Mouse (Mus musculus): ENCODE results near the gene Ndufa7. TPM values are rescaled to one million over a fixed set of nuclear protein-coding genes. Genes with fewer than 3 reads are reported as not detected.
A peak's percentile ranks its signal among the peaks of the same experiment; 100 is the strongest.

The Ndufa7 gene
- polyA plus RNA-seq, 1 experiment, result 158 TPM

DNA sequence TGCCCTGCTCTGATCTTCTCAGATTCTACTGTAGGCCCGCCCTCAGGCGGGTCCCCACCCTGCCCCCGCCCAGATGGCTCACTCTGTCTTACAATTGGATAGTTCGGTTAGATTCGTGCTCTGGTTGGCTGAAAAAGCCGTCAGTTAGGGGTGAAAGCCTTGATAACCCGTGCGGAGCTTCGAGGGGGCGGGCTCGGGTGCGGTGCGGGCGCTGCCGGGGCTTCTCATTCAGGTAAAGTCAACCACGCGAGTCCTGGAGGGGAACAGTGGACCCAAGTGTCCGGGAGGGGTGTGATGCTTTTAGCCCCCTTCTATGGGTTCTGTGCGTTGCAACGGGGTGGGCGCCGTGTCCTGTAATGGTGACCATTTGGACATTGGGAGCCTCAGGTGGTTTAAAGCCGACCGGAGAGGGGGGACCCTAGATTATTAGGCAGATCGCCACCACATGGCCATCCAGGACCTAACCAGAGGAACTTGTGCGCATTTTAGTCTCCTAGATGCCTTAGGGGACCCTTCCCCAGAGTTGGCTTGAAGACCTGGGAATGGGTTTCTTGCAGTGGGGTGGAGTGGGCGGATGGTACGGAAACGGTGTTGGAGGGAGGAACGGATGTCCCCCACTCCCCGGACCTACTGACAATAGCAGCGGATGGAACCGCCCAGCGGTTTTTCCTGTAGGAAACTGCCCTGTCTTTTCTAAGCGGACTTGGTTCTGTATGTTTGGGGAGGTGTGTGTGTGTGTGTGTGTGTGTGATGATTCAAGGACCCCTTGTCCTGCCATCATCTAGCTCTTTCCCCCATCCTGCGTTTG lies 13.8 kb upstream of the Ndufa7 start, which contains the start of gene Kank3:
Gene Kank3, plus strand, starts transcription at position 186 of the 808 bp plus-strand sequence.
- 3% methylated on average over 36 of the region's 36 CpGs for WGBS

DNA sequence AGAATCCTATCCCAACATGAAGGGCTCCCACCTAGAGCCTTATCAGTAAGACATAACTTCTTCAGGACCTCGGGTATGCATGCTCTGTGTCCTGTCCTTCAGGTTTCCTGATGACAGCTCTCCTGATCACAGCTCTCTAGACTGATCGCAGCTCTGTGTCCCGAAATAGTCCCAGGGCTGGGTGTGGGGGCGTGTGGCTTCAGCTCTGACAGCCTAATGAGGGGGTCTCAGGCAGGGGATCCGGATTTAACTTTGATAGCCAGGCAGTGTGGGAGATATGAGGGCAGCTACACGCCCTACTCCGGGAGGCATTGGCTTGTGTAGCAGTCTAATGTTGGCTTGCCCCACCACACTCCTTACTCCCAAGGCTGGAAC lies 13.2 kb upstream of the Ndufa7 start:
- WGBS, result 36% methylated on average over 7 of the region's 7 CpGs
- TF ChIP-seq POLR2A (IDR thresholded peaks at IDR 0.05; ENCODE audit: low read depth, low read length), result no peak
- no peak for TF ChIP-seq CTCF (IDR thresholded peaks at IDR 0.05; ENCODE audit: extremely low read depth, insufficient read depth, insufficient read length, insufficient replicate concordance)
- peak overlapping the region; percentile 55; the same call in 1 of the 2 replicates for H3K4me3 ChIP-seq (ENCODE audit: extremely low read depth, insufficient read depth, insufficient read length)

More for the DNA sequence above, 13.8 kb upstream of the Ndufa7 start, which contains the start of gene Kank3:
- peaks cover 4% of the 10 kb centered on the region for H3K4me1 ChIP-seq (ENCODE audit: control insufficient read depth, insufficient read depth, insufficient read length)
- peak within 1 kb of the TSS; percentile 72 for H3K27ac ChIP-seq (ENCODE audit: insufficient read depth, low read length)
- H3K4me3 ChIP-seq (ENCODE audit: extremely low read depth, insufficient read depth, insufficient read length), result peak within 1 kb of the TSS; percentile 55
- no peaks in the 10 kb centered on the region for H3K36me3 ChIP-seq (ENCODE audit: control insufficient read depth, insufficient read depth, low read length)
- TF ChIP-seq POLR2A (IDR thresholded peaks at IDR 0.05; ENCODE audit: low read depth, low read length), result no peak; the same call in 1 of the 2 replicates
- no peak for TF ChIP-seq CTCF (IDR thresholded peaks at IDR 0.05; ENCODE audit: extremely low read depth, insufficient read depth, insufficient read length, insufficient replicate concordance)
- DNase-seq (ENCODE audit: low read depth in 1 of 2, low spot score in 2 of 2), result peak; percentile 75 to 78
- peaks cover 7% of the 10 kb centered on the region for H3K27me3 ChIP-seq (ENCODE audit: control insufficient read depth, insufficient read depth, low read length)

DNA sequence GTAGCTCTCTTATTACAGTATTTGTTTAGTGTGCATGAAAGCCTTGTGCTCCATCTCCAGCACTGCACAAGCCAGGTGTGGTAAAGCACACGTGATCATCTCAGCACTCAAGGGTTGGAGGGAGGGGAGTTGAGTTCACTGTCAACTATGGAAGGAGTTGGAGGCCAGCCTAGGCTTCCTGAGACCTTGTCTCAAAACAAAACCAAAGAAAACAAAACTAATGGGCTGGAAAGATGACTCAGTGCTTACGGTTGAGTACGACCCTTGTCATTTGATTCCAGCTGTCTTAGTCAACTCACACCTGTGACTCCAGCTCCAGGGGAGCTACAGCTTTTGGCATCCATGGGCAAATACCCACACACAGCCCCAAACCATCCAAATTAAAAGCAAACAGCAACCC lies 11.9 kb upstream of the Ndufa7 start:
- Histone ChIP-seq H3K27ac (ENCODE audit: insufficient read depth, low read length) (peak overlapping the region; percentile 26; the same call in 1 of the 2 replicates), H3K4me3 (ENCODE audit: extremely low read depth, insufficient read depth, insufficient read length) (no peak overlapping the region), H3K27me3 (ENCODE audit: control insufficient read depth, insufficient read depth, low read length) (peaks cover 7% of the 10 kb centered on the region), H3K36me3 (ENCODE audit: control insufficient read depth, insufficient read depth, low read length) (no peaks in the 10 kb centered on the region), H3K4me1 (ENCODE audit: control insufficient read depth, insufficient read depth, insufficient read length) (peaks cover 4% of the 10 kb centered on the region)
- 41% methylated on average over 3 of the region's 3 CpGs for WGBS
- DNase-seq (ENCODE audit: low read depth in 1 of 2, low spot score in 2 of 2), result no peak
- TF ChIP-seq POLR2A (IDR thresholded peaks at IDR 0.05; ENCODE audit: low read depth, low read length), result no peak
- TF ChIP-seq CTCF (IDR thresholded peaks at IDR 0.05; ENCODE audit: extremely low read depth, insufficient read depth, insufficient read length, insufficient replicate concordance), result no peak

More for the DNA sequence above, 13.2 kb upstream of the Ndufa7 start:
- H3K36me3 ChIP-seq (ENCODE audit: control insufficient read depth, insufficient read depth, low read length), result no peaks in the 10 kb centered on the region
- DNase-seq (ENCODE audit: low read depth in 1 of 2, low spot score in 2 of 2), result no peak
- peak overlapping the region; percentile 33; the same call in 1 of the 2 replicates for H3K27ac ChIP-seq (ENCODE audit: insufficient read depth, low read length)
- H3K4me1 ChIP-seq (ENCODE audit: control insufficient read depth, insufficient read depth, insufficient read length), result peaks cover 4% of the 10 kb centered on the region
- peaks cover 7% of the 10 kb centered on the region for H3K27me3 ChIP-seq (ENCODE audit: control insufficient read depth, insufficient read depth, low read length)

DNA sequence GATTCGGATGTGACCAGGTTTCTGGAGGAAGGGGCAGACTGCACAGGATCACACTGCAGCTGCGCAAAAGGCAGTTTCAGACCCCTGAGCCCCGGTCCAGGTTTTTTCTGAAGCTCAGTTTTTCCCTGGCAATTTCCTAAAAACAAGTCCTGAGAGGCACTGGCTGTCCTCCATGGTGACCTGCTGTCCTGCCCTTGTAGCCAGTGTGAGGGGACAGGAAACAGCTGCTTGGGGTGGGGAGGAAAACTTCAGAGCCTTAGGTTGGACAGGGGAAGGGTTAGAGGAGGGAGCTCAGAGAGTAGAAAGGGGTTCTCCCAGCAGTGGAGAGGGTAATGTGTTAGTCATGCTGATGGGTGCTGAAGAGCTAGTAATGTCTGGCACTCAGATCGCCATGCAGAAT lies 11.4 kb upstream of the Ndufa7 start:
- no peak for DNase-seq (ENCODE audit: low read depth in 1 of 2, low spot score in 2 of 2)
- no peaks in the 10 kb centered on the region for H3K36me3 ChIP-seq (ENCODE audit: control insufficient read depth, insufficient read depth, low read length)
- 63% methylated on average over 4 of the region's 4 CpGs for WGBS
- TF ChIP-seq POLR2A (IDR thresholded peaks at IDR 0.05; ENCODE audit: low read depth, low read length) (no peak), CTCF (IDR thresholded peaks at IDR 0.05; ENCODE audit: extremely low read depth, insufficient read depth, insufficient read length, insufficient replicate concordance) (no peak)
- peak overlapping the region; percentile 26; the same call in 1 of the 2 replicates for H3K27ac ChIP-seq (ENCODE audit: insufficient read depth, low read length)
- no peak overlapping the region for H3K4me3 ChIP-seq (ENCODE audit: extremely low read depth, insufficient read depth, insufficient read length)
- H3K27me3 ChIP-seq (ENCODE audit: control insufficient read depth, insufficient read depth, low read length), result peaks cover 7% of the 10 kb centered on the region
- peaks cover 6% of the 10 kb centered on the region for H3K4me1 ChIP-seq (ENCODE audit: control insufficient read depth, insufficient read depth, insufficient read length)

DNA sequence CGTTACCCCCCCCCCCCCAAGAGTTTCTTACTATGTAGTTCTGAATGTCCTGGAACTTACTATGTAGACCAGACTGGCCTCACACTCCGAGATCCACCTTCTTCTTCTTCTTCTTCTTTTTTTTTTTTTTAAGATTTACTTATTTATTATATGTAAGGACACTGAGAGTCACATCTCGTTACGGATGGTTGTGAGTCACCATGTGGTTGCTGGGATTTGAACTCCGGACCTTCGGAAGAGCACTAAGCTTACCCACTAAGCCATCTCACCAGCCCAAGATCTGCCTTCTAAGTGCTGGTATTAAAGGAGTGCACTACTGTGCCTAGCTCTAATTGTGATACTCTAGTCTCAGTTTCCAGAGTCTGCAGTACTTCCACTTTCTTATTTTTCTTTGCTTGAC lies 9.0 kb upstream of the Ndufa7 start:
- TF ChIP-seq CTCF (IDR thresholded peaks at IDR 0.05; ENCODE audit: extremely low read depth, insufficient read depth, insufficient read length, insufficient replicate concordance), result no peak
- no peak for TF ChIP-seq POLR2A (IDR thresholded peaks at IDR 0.05; ENCODE audit: low read depth, low read length)
- Histone ChIP-seq H3K27me3 (ENCODE audit: control insufficient read depth, insufficient read depth, low read length) (peaks cover 4% of the 10 kb centered on the region; the same call in 1 of the 2 replicates), H3K4me3 (ENCODE audit: extremely low read depth, insufficient read depth, insufficient read length) (no peak overlapping the region), H3K27ac (ENCODE audit: insufficient read depth, low read length) (no peak overlapping the region), H3K4me1 (ENCODE audit: control insufficient read depth, insufficient read depth, insufficient read length) (peaks cover 10% of the 10 kb centered on the region), H3K36me3 (ENCODE audit: control insufficient read depth, insufficient read depth, low read length) (no peaks in the 10 kb centered on the region; the same call in 1 of the 2 replicates)
- no peak for DNase-seq (ENCODE audit: low read depth in 1 of 2, low spot score in 2 of 2)
- 81% methylated on average over 6 of the region's 6 CpGs for WGBS

DNA sequence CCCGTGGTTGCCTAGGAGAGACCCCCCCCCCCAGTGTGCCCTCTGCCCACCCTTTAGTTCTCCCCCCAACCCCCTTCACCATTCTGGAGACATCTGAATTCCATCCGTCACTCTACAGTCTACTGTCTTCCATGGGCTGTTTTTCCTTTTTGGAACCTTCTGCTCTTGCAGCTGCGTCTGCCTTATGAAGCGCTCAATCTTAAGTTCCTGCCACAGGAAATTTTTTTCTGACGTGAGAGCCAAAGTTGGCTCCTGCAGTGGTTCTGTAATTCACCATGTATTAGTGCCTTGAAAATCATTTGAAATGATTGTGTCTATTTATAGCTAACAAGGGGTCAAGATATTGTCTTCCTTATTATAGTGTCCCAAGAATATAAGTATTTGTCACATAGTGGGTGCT lies 7.8 kb upstream of the Ndufa7 start:
- Histone ChIP-seq H3K4me3 (ENCODE audit: extremely low read depth, insufficient read depth, insufficient read length) (no peak overlapping the region; the same call in 1 of the 2 replicates), H3K36me3 (ENCODE audit: control insufficient read depth, insufficient read depth, low read length) (peaks cover 3% of the 10 kb centered on the region), H3K27me3 (ENCODE audit: control insufficient read depth, insufficient read depth, low read length) (no peaks in the 10 kb centered on the region), H3K27ac (ENCODE audit: insufficient read depth, low read length) (peak overlapping the region; percentile 57; the same call in 1 of the 2 replicates), H3K4me1 (ENCODE audit: control insufficient read depth, insufficient read depth, insufficient read length) (peaks cover 8% of the 10 kb centered on the region)
- 48% methylated on average over 5 of the region's 5 CpGs for WGBS
- no peak for DNase-seq (ENCODE audit: low read depth in 1 of 2, low spot score in 2 of 2)
- TF ChIP-seq CTCF (IDR thresholded peaks at IDR 0.05; ENCODE audit: extremely low read depth, insufficient read depth, insufficient read length, insufficient replicate concordance) (no peak), POLR2A (IDR thresholded peaks at IDR 0.05; ENCODE audit: low read depth, low read length) (no peak)

All from spleen, adult 2 months (tissue).